Mouse (Mus musculus): Measurements from ENCODE around the gene Lemd1.

DNA sequence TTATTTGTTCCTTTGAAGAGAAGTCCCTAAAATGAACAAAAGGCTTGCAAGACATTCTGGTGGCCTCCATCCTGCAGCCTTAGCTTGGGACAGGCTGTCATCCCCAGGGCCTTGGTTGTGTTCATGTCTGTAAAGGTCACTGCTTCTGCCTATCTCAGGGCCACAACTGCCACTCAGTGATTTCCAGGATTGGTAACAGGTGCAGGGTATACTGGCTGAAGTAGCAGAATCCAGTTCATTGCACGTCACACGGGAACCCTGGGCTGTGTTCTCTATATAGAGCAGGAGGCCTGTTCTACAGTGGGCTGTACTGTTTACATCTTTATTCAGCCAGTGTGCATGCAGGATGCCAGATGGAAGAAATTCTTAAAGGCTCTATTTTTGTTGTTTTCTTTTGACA, 76.7 kb downstream of the Lemd1 start:
- TF ChIP-seq POLR2A (IDR thresholded peaks at IDR 0.05; ENCODE audit: borderline replicate concordance, extremely low read depth, low read depth, low read length) (no peak), CTCF (IDR thresholded peaks at IDR 0.05; ENCODE audit: insufficient read depth, low read length) (no peak)

All from lung, adult 2 months (tissue).